Mouse (Mus musculus): ENCODE results near the gene Tctn1. TPM values are rescaled to one million over a fixed set of nuclear protein-coding genes. Genes with fewer than 3 reads are reported as not detected.

Tctn1 gene
- total and polyA plus RNA-seq, 2 experiments from 2014 or later = 2.3 to 21.6 TPM

- no peak for ATAC-seq (ENCODE audit: insufficient read depth, low read depth)
- H3K4me2 ChIP-seq (ENCODE audit: low read depth, low read length) = no peak overlapping the region
These were observed 62.4 kb downstream of the Tctn1 start for GRCm38 (mm10) chr5:122201904-122202303.

GRCm38 (mm10) chr5:122200872-122201271 is 63.4 kb downstream of the Tctn1 start:
- Histone ChIP-seq H3K36me3 (replicated peaks; ENCODE audit: control insufficient read depth, insufficient read depth, low read length) (no peaks in the 10 kb centered on the region), H3K9me3 (replicated peaks; ENCODE audit: control insufficient read depth, low read length) (no peaks in the 10 kb centered on the region), H3K9ac (replicated peaks; ENCODE audit: low read depth, low read length) (no peak overlapping the region), H3K27ac (ENCODE audit: low read depth) (no peak overlapping the region), H3K4me1 (ENCODE audit: control insufficient read depth, insufficient read depth) (no peaks in the 10 kb centered on the region), H3K4me2 (ENCODE audit: low read depth, low read length) (no peak overlapping the region), H3K27me3 (ENCODE audit: control insufficient read depth, insufficient read depth, low read length) (no peaks in the 10 kb centered on the region), H3K4me3 (ENCODE audit: low read depth, low read length) (no peak overlapping the region)
- ATAC-seq (ENCODE audit: insufficient read depth, low read depth) (no peak), DNase-seq (ENCODE audit: low spot score) (no peak)
- TF ChIP-seq EP300 (IDR thresholded peaks at IDR 0.05; ENCODE audit: low read depth) = no peak
- no peak for TF ChIP-seq CTCF (IDR thresholded peaks at IDR 0.05; ENCODE audit: low read depth)
- WGBS = 86% methylated on average over 4 of the region's 4 CpGs

More at GRCm38 (mm10) chr5:122201904-122202303, 62.4 kb downstream of the Tctn1 start:
- no peak for DNase-seq (ENCODE audit: low spot score)
- Histone ChIP-seq H3K4me3 (ENCODE audit: low read depth, low read length) (no peak overlapping the region), H3K27ac (ENCODE audit: low read depth) (no peak overlapping the region), H3K36me3 (replicated peaks; ENCODE audit: control insufficient read depth, insufficient read depth, low read length) (no peaks in the 10 kb centered on the region), H3K4me1 (ENCODE audit: control insufficient read depth, insufficient read depth) (no peaks in the 10 kb centered on the region), H3K9ac (replicated peaks; ENCODE audit: low read depth, low read length) (no peak overlapping the region), H3K9me3 (replicated peaks; ENCODE audit: control insufficient read depth, low read length) (no peaks in the 10 kb centered on the region), H3K27me3 (ENCODE audit: control insufficient read depth, insufficient read depth, low read length) (no peaks in the 10 kb centered on the region)
- 82% methylated on average over 6 of the region's 6 CpGs for WGBS
- TF ChIP-seq CTCF (IDR thresholded peaks at IDR 0.05; ENCODE audit: low read depth) (no peak), EP300 (IDR thresholded peaks at IDR 0.05; ENCODE audit: low read depth) (no peak)

- Histone ChIP-seq H3K9me3 (replicated peaks; ENCODE audit: control insufficient read depth, low read length) (no peaks in the 10 kb centered on the region), H3K4me2 (ENCODE audit: low read depth, low read length) (no peak overlapping the region), H3K4me1 (ENCODE audit: control insufficient read depth, insufficient read depth) (no peaks in the 10 kb centered on the region), H3K9ac (replicated peaks; ENCODE audit: low read depth, low read length) (no peak overlapping the region), H3K4me3 (ENCODE audit: low read depth, low read length) (no peak overlapping the region), H3K27ac (ENCODE audit: low read depth) (no peak overlapping the region), H3K36me3 (replicated peaks; ENCODE audit: control insufficient read depth, insufficient read depth, low read length) (no peaks in the 10 kb centered on the region), H3K27me3 (ENCODE audit: control insufficient read depth, insufficient read depth, low read length) (no peaks in the 10 kb centered on the region)
- no peak for TF ChIP-seq CTCF (IDR thresholded peaks at IDR 0.05; ENCODE audit: low read depth)
- no peak for TF ChIP-seq EP300 (IDR thresholded peaks at IDR 0.05; ENCODE audit: low read depth)
- DNase-seq (ENCODE audit: low spot score) (no peak), ATAC-seq (ENCODE audit: insufficient read depth, low read depth) (no peak)
- WGBS = 43% methylated on average over 3 of the region's 4 CpGs
These were observed 71.9 kb downstream of the Tctn1 start for GRCm38 (mm10) chr5:122192347-122192746.

GRCm38 (mm10) chr5:122191269-122192063 is 72.8 kb downstream of the Tctn1 start:
- 77% methylated on average over 12 of the region's 12 CpGs for WGBS
- no peak overlapping the region for H3K9ac ChIP-seq (replicated peaks; ENCODE audit: low read depth, low read length)
- TF ChIP-seq EP300 (IDR thresholded peaks at IDR 0.05; ENCODE audit: low read depth) (no peak), CTCF (IDR thresholded peaks at IDR 0.05; ENCODE audit: low read depth) (no peak)
- no peak overlapping the region for H3K27ac ChIP-seq (ENCODE audit: low read depth)
- no peaks in the 10 kb centered on the region for H3K36me3 ChIP-seq (replicated peaks; ENCODE audit: control insufficient read depth, insufficient read depth, low read length)
- no peaks in the 10 kb centered on the region for H3K9me3 ChIP-seq (replicated peaks; ENCODE audit: control insufficient read depth, low read length)
- DNase-seq (ENCODE audit: low spot score) = no peak
- H3K4me1 ChIP-seq (ENCODE audit: control insufficient read depth, insufficient read depth) = no peaks in the 10 kb centered on the region
- H3K4me3 ChIP-seq (ENCODE audit: low read depth, low read length) = no peak overlapping the region
- ATAC-seq (ENCODE audit: insufficient read depth, low read depth) = no peak
- H3K27me3 ChIP-seq (ENCODE audit: control insufficient read depth, insufficient read depth, low read length) = no peaks in the 10 kb centered on the region
- H3K4me2 ChIP-seq (ENCODE audit: low read depth, low read length) = no peak overlapping the region

- Histone ChIP-seq H3K4me1 (ENCODE audit: control insufficient read depth, insufficient read depth) (no peaks in the 10 kb centered on the region), H3K27me3 (ENCODE audit: control insufficient read depth, insufficient read depth, low read length) (no peaks in the 10 kb centered on the region), H3K4me2 (ENCODE audit: low read depth, low read length) (no peak overlapping the region), H3K27ac (ENCODE audit: low read depth) (no peak overlapping the region), H3K4me3 (ENCODE audit: low read depth, low read length) (no peak overlapping the region), H3K36me3 (replicated peaks; ENCODE audit: control insufficient read depth, insufficient read depth, low read length) (no peaks in the 10 kb centered on the region), H3K9me3 (replicated peaks; ENCODE audit: control insufficient read depth, low read length) (no peaks in the 10 kb centered on the region), H3K9ac (replicated peaks; ENCODE audit: low read depth, low read length) (no peak overlapping the region)
- DNase-seq (ENCODE audit: low spot score) = no peak
- no peak for ATAC-seq (ENCODE audit: insufficient read depth, low read depth)
- TF ChIP-seq CTCF (IDR thresholded peaks at IDR 0.05; ENCODE audit: low read depth) (no peak), EP300 (IDR thresholded peaks at IDR 0.05; ENCODE audit: low read depth) (no peak)
- WGBS = 64% methylated on average over 7 of the region's 7 CpGs
These were observed 73.8 kb downstream of the Tctn1 start for GRCm38 (mm10) chr5:122190465-122190864.

- Histone ChIP-seq H3K4me1 (ENCODE audit: control insufficient read depth, insufficient read depth) (no peaks in the 10 kb centered on the region), H3K9me3 (replicated peaks; ENCODE audit: control insufficient read depth, low read length) (no peaks in the 10 kb centered on the region), H3K27me3 (ENCODE audit: control insufficient read depth, insufficient read depth, low read length) (no peaks in the 10 kb centered on the region), H3K4me3 (ENCODE audit: low read depth, low read length) (no peak overlapping the region), H3K9ac (replicated peaks; ENCODE audit: low read depth, low read length) (no peak overlapping the region), H3K4me2 (ENCODE audit: low read depth, low read length) (no peak overlapping the region), H3K27ac (ENCODE audit: low read depth) (no peak overlapping the region), H3K36me3 (replicated peaks; ENCODE audit: control insufficient read depth, insufficient read depth, low read length) (no peaks in the 10 kb centered on the region)
- no peak for DNase-seq (ENCODE audit: low spot score)
- ATAC-seq (ENCODE audit: insufficient read depth, low read depth) = no peak
- TF ChIP-seq CTCF (IDR thresholded peaks at IDR 0.05; ENCODE audit: low read depth) = no peak
- TF ChIP-seq EP300 (IDR thresholded peaks at IDR 0.05; ENCODE audit: low read depth) = no peak
- WGBS = 28% methylated on average over 3 of the region's 3 CpGs
These were observed 75.1 kb downstream of the Tctn1 start for GRCm38 (mm10) chr5:122189115-122189514.

Other genes with a start within 250 kb of the Tctn1 start
- gene Cux2, start 214.4 kb downstream of the Tctn1 start, total RNA-seq (2014; rRNA removed; ENCODE audit: low replicate concordance) = 3.3 and 9.5 TPM in 2 replicates
- 1.3 and 1.4 TPM in 2 replicates for gene Cux2, start 214.4 kb downstream of the Tctn1 start, polyA plus RNA-seq (2015; fragmentation: Nextera tagmentation; extraction: Ambion mirVana)
- 7,568 and 8,637 TPM in 2 replicates for gene Myl2, start 163.5 kb downstream of the Tctn1 start, total RNA-seq (2014; rRNA removed; ENCODE audit: low replicate concordance)
- 15,488 and 15,525 TPM in 2 replicates for gene Myl2, start 163.5 kb downstream of the Tctn1 start, polyA plus RNA-seq (2015; fragmentation: Nextera tagmentation; extraction: Ambion mirVana)
- gene Ccdc63, start 123.6 kb downstream of the Tctn1 start, total RNA-seq (2014; rRNA removed; ENCODE audit: low replicate concordance) = not detected in 2 replicates
- gene Ccdc63, start 123.6 kb downstream of the Tctn1 start, polyA plus RNA-seq (2015; fragmentation: Nextera tagmentation; extraction: Ambion mirVana) = 0.26 and 0.27 TPM in 2 replicates
- 199 and 295 TPM in 2 replicates for gene Ppp1cc, start 106.2 kb downstream of the Tctn1 start, total RNA-seq (2014; rRNA removed; ENCODE audit: low replicate concordance)
- 146 and 157 TPM in 2 replicates for gene Ppp1cc, start 106.2 kb downstream of the Tctn1 start, polyA plus RNA-seq (2015; fragmentation: Nextera tagmentation; extraction: Ambion mirVana)
- 0.23 and 2.6 TPM in 2 replicates for gene Hvcn1, start 57.7 kb downstream of the Tctn1 start, total RNA-seq (2014; rRNA removed; ENCODE audit: low replicate concordance)
- 1.2 and 2.1 TPM in 2 replicates for gene Hvcn1, start 57.7 kb downstream of the Tctn1 start, polyA plus RNA-seq (2015; fragmentation: Nextera tagmentation; extraction: Ambion mirVana)
- gene Pptc7, start 19.9 kb upstream of the Tctn1 start, total RNA-seq (2014; rRNA removed; ENCODE audit: low replicate concordance) = 33.9 and 40.3 TPM in 2 replicates
- 16.8 and 20.5 TPM in 2 replicates for gene Pptc7, start 19.9 kb upstream of the Tctn1 start, polyA plus RNA-seq (2015; fragmentation: Nextera tagmentation; extraction: Ambion mirVana)
- 2.0 and 13.9 TPM in 2 replicates for gene Rad9b, start 89.8 kb upstream of the Tctn1 start, total RNA-seq (2014; rRNA removed; ENCODE audit: low replicate concordance)
- 7.5 and 8.2 TPM in 2 replicates for gene Rad9b, start 89.8 kb upstream of the Tctn1 start, polyA plus RNA-seq (2015; fragmentation: Nextera tagmentation; extraction: Ambion mirVana)
- 84.0 and 92.5 TPM in 2 replicates for gene Vps29, start 89.9 kb upstream of the Tctn1 start, total RNA-seq (2014; rRNA removed; ENCODE audit: low replicate concordance)
- gene Vps29, start 89.9 kb upstream of the Tctn1 start, polyA plus RNA-seq (2015; fragmentation: Nextera tagmentation; extraction: Ambion mirVana) = 184 and 206 TPM in 2 replicates
- gene Gpn3, start 107.4 kb upstream of the Tctn1 start, total RNA-seq (2014; rRNA removed; ENCODE audit: low replicate concordance) = 28.5 and 50.9 TPM in 2 replicates
- gene Gpn3, start 107.4 kb upstream of the Tctn1 start, polyA plus RNA-seq (2015; fragmentation: Nextera tagmentation; extraction: Ambion mirVana) = 42.9 and 48.7 TPM in 2 replicates
- gene Fam216a, start 107.9 kb upstream of the Tctn1 start, total RNA-seq (2014; rRNA removed; ENCODE audit: low replicate concordance) = 21.8 and 40.7 TPM in 2 replicates
- gene Fam216a, start 107.9 kb upstream of the Tctn1 start, polyA plus RNA-seq (2015; fragmentation: Nextera tagmentation; extraction: Ambion mirVana) = 30.5 and 31.8 TPM in 2 replicates
- 157 and 179 TPM in 2 replicates for gene Arpc3, start 127.4 kb upstream of the Tctn1 start, total RNA-seq (2014; rRNA removed; ENCODE audit: low replicate concordance)
- gene Arpc3, start 127.4 kb upstream of the Tctn1 start, polyA plus RNA-seq (2015; fragmentation: Nextera tagmentation; extraction: Ambion mirVana) = 97.2 and 106 TPM in 2 replicates
- 30.1 and 38.9 TPM in 2 replicates for gene Anapc7, start 157.2 kb upstream of the Tctn1 start, total RNA-seq (2014; rRNA removed; ENCODE audit: low replicate concordance)
- gene Anapc7, start 157.2 kb upstream of the Tctn1 start, polyA plus RNA-seq (2015; fragmentation: Nextera tagmentation; extraction: Ambion mirVana) = 33.1 and 36.9 TPM in 2 replicates
- gene Atp2a2, start 237.8 kb upstream of the Tctn1 start, total RNA-seq (2014; rRNA removed; ENCODE audit: low replicate concordance) = 2,277 and 2,295 TPM in 2 replicates
- 706 and 785 TPM in 2 replicates for gene Atp2a2, start 237.8 kb upstream of the Tctn1 start, polyA plus RNA-seq (2015; fragmentation: Nextera tagmentation; extraction: Ambion mirVana)